16 mouse cellular contexts compared by ENCODE assay signal in the genomic region with DNA sequence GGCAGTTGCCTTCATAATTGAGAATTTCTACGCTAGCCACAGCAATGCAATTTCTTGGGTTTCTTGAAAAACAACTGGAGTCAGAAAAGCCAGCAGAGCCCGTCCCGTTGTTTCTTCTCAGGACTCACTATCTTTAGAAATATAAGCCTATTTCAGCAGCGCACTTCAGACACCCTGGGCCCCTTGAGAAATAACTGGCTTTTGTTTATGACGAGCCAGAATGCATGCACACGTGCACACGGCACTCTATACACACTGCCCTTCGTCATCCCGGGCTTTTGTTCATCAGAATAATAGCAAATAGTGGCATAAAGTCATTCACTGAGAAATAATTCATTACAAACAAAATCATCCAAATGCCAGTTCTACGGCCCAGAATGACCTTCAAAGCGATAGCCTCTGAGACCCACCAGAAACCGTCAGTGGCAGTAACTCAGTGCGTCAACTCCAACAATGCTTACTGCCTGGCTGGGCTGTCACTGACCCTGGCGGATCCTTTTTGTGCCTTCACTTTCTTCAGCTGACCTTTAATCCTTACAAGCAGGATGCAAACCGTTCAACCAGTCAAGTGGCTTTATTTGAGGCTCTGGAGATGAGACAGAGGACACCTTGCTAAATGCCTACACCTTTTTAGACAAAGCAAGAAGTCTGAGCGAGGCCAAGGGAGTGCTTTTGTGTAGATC.
DNase-seq lines count a peak whose midpoint lies in the region; ATAC-seq and TF ChIP-seq lines count a peak whose summit lies in the region.
"Had no signal": no experiment of that assay in that cellular context is flagged by ENCODE, and none has a peak within 500 bp of the region (broad histone marks: within the 10 kb centered on the region; RNA-seq: fewer than 3 reads in every experiment).

No protein-coding gene starts in this region.

- peak overlapping the region; percentile 10 for H3K4me2 ChIP-seq in hindbrain, embryonic 15.5 days
- H3K4me2 ChIP-seq in neural tube, embryonic 12.5 days (replicated peaks): peak overlapping the region; percentile 20

- ATAC-seq in hindbrain, embryonic 15.5 days (ENCODE audit: low FRiP score, low read depth): no peak
- ATAC-seq in neural tube, embryonic 12.5 days (ENCODE audit: low FRiP score, low read depth): peak; percentile 63
- ATAC-seq: intestine, embryonic 16.5 days had no signal

- no peak overlapping the region for H3K9ac ChIP-seq in hindbrain, embryonic 15.5 days
- H3K9ac ChIP-seq in neural tube, embryonic 12.5 days: no peak overlapping the region

- TF ChIP-seq POLR2A in brain, embryonic 14.5 days (IDR thresholded peaks at IDR 0.05; ENCODE audit: borderline replicate concordance, extremely low read depth, insufficient read depth, insufficient read length, poor library complexity, severe bottlenecking): no peak

- no peak overlapping the region for H3K4me3 ChIP-seq in hindbrain, embryonic 15.5 days
- H3K4me3 ChIP-seq in neural tube, embryonic 12.5 days: no peak overlapping the region
- H3K4me3 ChIP-seq: erythroblast, embryonic 14.5 days; heart, embryonic 10.5 days had no signal

- peak; percentile 34 for DNase-seq in brain, embryonic 14.5 days (ENCODE audit: low read depth)
- DNase-seq in embryo, embryonic 10 days (ENCODE audit: low spot score): peak; percentile 49
- DNase-seq in thymus, postnatal 25 days: no peak
- DNase-seq in left cerebral cortex, postnatal 36 days (ENCODE audit: low spot score in 2 of 2): no peak
- no peak for DNase-seq in left cerebral cortex, adult 11 months (ENCODE audit: low spot score)
- DNase-seq: adrenal gland, postnatal 25 days; cerebellum, adult 9-10 months; kidney, postnatal 10 days; lung, adult 2 months; thymus, adult 2 months had no signal

- TF ChIP-seq CTCF in brain, embryonic 14.5 days (IDR thresholded peaks at IDR 0.05; ENCODE audit: borderline replicate concordance, extremely low read depth, insufficient read depth, insufficient read length): no peak

- 22% methylated on average over 16 of the region's 16 CpGs for WGBS in hindbrain, embryonic 15.5 days
- WGBS in neural tube, embryonic 12.5 days: 31% methylated on average over 16 of the region's 16 CpGs

- no peaks in the 10 kb centered on the region for H3K27me3 ChIP-seq in hindbrain, embryonic 15.5 days
- no peaks in the 10 kb centered on the region for H3K27me3 ChIP-seq in neural tube, embryonic 12.5 days (replicated peaks)

- H3K27ac ChIP-seq in hindbrain, embryonic 15.5 days (replicated peaks): no peak overlapping the region
- H3K27ac ChIP-seq in neural tube, embryonic 12.5 days: no peak overlapping the region
- H3K27ac ChIP-seq: heart, embryonic 10.5 days; macrophage had no signal

- intact Hi-C loops in left cerebral cortex, postnatal 36 days (cut with DNase I): no loop called here

- no peaks in the 10 kb centered on the region for H3K9me3 ChIP-seq in hindbrain, embryonic 15.5 days
- no peaks in the 10 kb centered on the region for H3K9me3 ChIP-seq in neural tube, embryonic 12.5 days
- H3K9me3 ChIP-seq: heart, embryonic 10.5 days had no signal

- peaks cover 11% of the 10 kb centered on the region for H3K4me1 ChIP-seq in hindbrain, embryonic 15.5 days (replicated peaks)
- no peaks in the 10 kb centered on the region; the same call in 1 of the 2 replicates for H3K4me1 ChIP-seq in neural tube, embryonic 12.5 days
- H3K4me1 ChIP-seq: heart, embryonic 10.5 days had no signal

- H3K36me3 ChIP-seq in hindbrain, embryonic 15.5 days: no peaks in the 10 kb centered on the region
- H3K36me3 ChIP-seq in neural tube, embryonic 12.5 days: no peaks in the 10 kb centered on the region
- H3K36me3 ChIP-seq: heart, embryonic 10.5 days had no signal

Comparison
In these comparisons a context has a peak if more than half of its experiments do, and no peak if none do; other contexts are left out.
1. DNase-seq: peak in brain, embryonic 14.5 days (single experiment) and embryo, embryonic 10 days (single experiment); none in thymus, postnatal 25 days (single experiment), left cerebral cortex, postnatal 36 days (0 of 2) and left cerebral cortex, adult 11 months (single experiment).